Mouse (Mus musculus) brain, embryonic 14.5 days (tissue): ENCODE results near the gene Rad18.

Source experiments
- CTCF ChIP-seq: fragments of 200-500 bp; IDR thresholded peaks from 2 replicates; pipeline ENCODE4 v1.5.1; 2012; ENCODE audit warnings: inconsistent platforms, mild to moderate bottlenecking, moderate library complexity, borderline replicate concordance; ENCODE audit not compliant: insufficient read depth, insufficient read length; ENCODE audit errors: extremely low read depth
- POLR2A ChIP-seq: fragments of 200-500 bp; IDR thresholded peaks from 2 replicates; pipeline ENCODE4 v1.6.1; 2012; ENCODE audit warnings: mild to moderate bottlenecking, inconsistent platforms, borderline replicate concordance; ENCODE audit not compliant: poor library complexity, insufficient read depth, insufficient read length, severe bottlenecking; ENCODE audit errors: extremely low read depth

GRCm38 (mm10) chr6:112586999-112587398, 109.5 kb downstream of the Rad18 start:
- TF ChIP-seq CTCF: no peak
- TF ChIP-seq POLR2A: no peak
